Mouse (Mus musculus) neural tube, embryonic 12.5 days (tissue): Measurements from ENCODE around the gene Snx29. TPM values are rescaled to one million over a fixed set of nuclear protein-coding genes. Genes with fewer than 3 reads are reported as not detected.

ENCODE experiments used
- ATAC-seq: fragments of 200-750 bp; cut with Nextera tagmentation; 2 replicates; pipeline ENCODE4 v1.8.0; 2017; ENCODE audit warnings: low read depth, mild to moderate bottlenecking, moderate TSS enrichment, moderate library complexity; ENCODE audit not compliant: low FRiP score
- H3K27ac ChIP-seq: fragments of 300-500 bp; sonication (generic); 2 replicates; pipeline ENCODE4 v1.5.1; 2016
- H3K27me3 ChIP-seq: fragments of 300-500 bp; sonication (generic); replicated peaks from 2 replicates; pipeline ENCODE4 v1.6.1; 2016; ENCODE audit warnings: mild to moderate bottlenecking
- H3K36me3 ChIP-seq: fragments of 300-500 bp; sonication (generic); 2 replicates; pipeline ENCODE4 v1.6.1; 2016; ENCODE audit warnings: mild to moderate bottlenecking
- H3K4me1 ChIP-seq: fragments of 300-500 bp; sonication (generic); 2 replicates; pipeline ENCODE4 v1.6.1; 2016
- H3K4me2 ChIP-seq: fragments of 300-500 bp; sonication (generic); replicated peaks from 2 replicates; pipeline ENCODE4 v1.6.1; 2016; ENCODE audit warnings: mild to moderate bottlenecking
- H3K4me3 ChIP-seq: fragments of 300-500 bp; sonication (generic); 2 replicates; pipeline ENCODE4 v1.5.1; 2016
- H3K9ac ChIP-seq: fragments of 300-500 bp; sonication (generic); 2 replicates; pipeline ENCODE4 v1.6.1; 2016; ENCODE audit warnings: mild to moderate bottlenecking
- H3K9me3 ChIP-seq: fragments of 300-500 bp; sonication (generic); 2 replicates; pipeline ENCODE4 v1.6.1; 2016; ENCODE audit warnings: mild to moderate bottlenecking
- WGBS: fragments of 180-500 bp; shearing (Covaris S2); methylation state at CpG from one replicate; pipeline ENCODE4 v1.1.7; 2016; 5-methylcytosine and 5-hydroxymethylcytosine counted together
- polyA plus RNA-seq: library from polyadenylated mRNA; unstranded; fragments of >200 nt; fragmentation: Nextera tagmentation; extraction: Ambion mirVana; gene quantifications from 2 replicates; pipeline ENCODE4 v1.2.1, GENCODE M21; 2016

Snx29 gene
- polyA plus RNA-seq, 1 experiment from 2014 or later: 18.1 TPM

DNA sequence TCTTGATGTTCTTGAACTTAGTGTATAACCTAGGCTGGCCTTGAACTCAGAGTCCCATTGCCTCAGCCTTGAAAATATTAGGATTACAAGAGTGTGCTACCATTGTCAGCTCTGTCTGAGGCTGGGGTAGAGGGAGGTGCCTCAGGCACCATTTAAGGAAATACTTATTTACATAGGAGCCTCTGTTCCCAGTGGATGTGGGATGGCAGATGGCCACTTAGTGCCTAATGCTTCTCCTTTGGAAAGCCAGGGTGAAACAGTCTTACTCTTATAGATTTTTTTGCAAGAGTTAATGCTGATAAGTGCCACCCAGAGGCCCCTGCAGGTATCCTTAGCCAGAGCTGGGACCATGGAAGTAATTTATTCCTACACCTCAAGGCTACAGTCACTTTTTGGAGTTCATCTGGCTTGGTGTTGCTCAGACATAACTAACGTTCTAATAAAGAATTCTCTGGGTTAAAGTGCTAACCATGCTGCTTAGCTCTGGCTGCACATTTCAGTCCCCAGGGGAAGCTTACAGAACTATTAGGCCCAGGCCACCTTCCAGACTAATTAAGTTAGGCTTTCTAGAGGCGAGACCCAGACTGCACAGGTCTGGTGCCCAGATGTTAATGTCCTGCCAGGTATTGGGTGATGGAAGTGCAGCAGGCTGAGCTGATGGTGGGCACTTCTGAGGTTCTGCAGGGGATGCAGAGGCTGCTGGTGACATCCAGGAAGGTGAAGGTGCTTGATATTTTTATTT is 135.1 kb downstream of the Snx29 start:
- H3K27me3 ChIP-seq: no peaks in the 10 kb centered on the region
- H3K4me2 ChIP-seq: no peak overlapping the region
- no peak overlapping the region for H3K27ac ChIP-seq
- 0 out of 2 replicates have a peak, but pooled peaks have one; percentile 41 for ATAC-seq
- peaks cover 7% of the 10 kb centered on the region; the same call in 1 of the 2 replicates for H3K9me3 ChIP-seq
- WGBS: 40% methylated on average over 2 of the region's 2 CpGs
- no peak overlapping the region for H3K9ac ChIP-seq
- H3K36me3 ChIP-seq: peaks cover 13% of the 10 kb centered on the region
- H3K4me1 ChIP-seq: no peaks in the 10 kb centered on the region
- H3K4me3 ChIP-seq: no peak overlapping the region

DNA sequence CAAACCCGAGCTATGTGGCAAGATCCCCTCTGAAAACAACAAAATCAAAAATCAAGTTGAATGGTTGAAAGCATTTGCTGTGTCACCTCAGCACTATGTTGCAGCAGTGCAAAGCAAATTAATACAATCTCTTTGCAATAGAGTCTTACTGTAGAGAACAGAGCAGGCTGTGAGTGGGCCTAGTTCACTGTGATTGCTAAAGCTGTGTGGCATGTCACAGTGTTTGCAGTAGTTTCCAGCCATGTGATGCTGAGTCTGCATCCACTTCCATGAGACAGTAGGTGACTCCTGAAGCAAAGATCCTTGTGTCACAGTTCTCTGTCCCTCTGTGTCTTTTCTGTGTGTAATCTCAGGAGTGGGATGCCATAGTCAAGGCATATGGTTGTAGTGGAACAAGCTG is 137.5 kb downstream of the Snx29 start:
- ATAC-seq: no peak
- 98% methylated on average over 1 of the region's 1 CpGs for WGBS
- no peaks in the 10 kb centered on the region for H3K9me3 ChIP-seq
- H3K4me1 ChIP-seq: no peaks in the 10 kb centered on the region
- H3K9ac ChIP-seq: no peak overlapping the region
- no peak overlapping the region for H3K4me3 ChIP-seq
- H3K27ac ChIP-seq: no peak overlapping the region
- no peaks in the 10 kb centered on the region for H3K27me3 ChIP-seq
- H3K4me2 ChIP-seq: no peak overlapping the region
- H3K36me3 ChIP-seq: no peaks in the 10 kb centered on the region; the same call in 1 of the 2 replicates

DNA sequence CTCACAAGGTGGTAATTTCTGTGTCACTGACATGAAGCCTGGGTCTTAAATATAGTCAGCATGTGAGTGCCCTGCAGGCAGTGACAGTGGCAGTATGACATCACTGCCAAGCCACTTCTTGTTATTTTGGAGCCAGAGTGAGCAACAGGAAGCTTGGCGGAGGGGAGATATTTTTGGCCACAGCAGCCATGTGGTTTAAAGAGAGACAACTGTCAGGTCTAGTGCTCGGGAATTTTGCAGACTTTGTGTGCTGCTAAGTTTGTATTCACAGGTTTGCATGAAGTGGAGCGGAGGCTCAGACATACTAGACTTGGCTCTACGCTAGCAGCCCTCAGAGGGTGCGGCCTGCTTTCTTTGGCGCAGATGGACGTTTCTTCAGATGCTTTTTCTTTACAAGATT is 138.9 kb downstream of the Snx29 start:
- no peak overlapping the region for H3K27ac ChIP-seq
- whole genome bisulfite sequencing: 85% methylated on average over 7 of the region's 7 CpGs
- ATAC-seq: no peak

DNA sequence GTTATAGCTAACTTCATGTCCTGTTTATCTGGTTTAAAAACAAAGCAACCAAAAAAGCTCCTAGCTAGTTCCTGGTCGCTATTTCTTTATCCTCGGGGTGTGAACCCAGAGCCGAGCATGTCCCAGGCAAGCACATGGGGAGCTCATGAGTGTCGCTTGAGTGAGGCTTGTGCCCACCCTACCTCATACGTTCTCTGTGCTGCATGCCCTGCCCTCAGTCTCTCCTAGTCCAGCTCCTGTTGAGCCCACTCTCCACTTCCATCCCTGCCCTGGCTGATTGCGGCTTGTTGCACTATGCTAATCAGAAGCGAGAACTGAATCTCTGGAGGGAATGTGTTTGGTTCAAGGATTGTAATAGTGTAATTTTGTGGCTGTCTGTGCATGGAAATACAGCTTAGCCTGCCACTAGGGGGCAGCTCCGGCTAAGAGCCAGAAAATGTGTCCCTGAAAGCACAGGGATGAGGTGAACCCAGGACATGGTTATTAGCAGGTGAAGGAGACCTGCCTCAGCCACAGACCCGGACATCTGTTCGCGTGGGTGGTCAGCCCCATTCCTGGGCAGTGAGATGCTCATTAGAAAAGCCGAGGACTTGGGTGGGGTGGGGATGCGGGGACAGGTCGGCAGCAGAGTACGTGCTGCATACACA is 145.9 kb downstream of the Snx29 start:
- H3K36me3 ChIP-seq: no peaks in the 10 kb centered on the region; the same call in 1 of the 2 replicates
- no peak overlapping the region for H3K4me2 ChIP-seq
- no peaks in the 10 kb centered on the region for H3K27me3 ChIP-seq
- no peaks in the 10 kb centered on the region for H3K9me3 ChIP-seq
- no peak overlapping the region for H3K27ac ChIP-seq
- ATAC-seq: peak; percentile 50
- no peaks in the 10 kb centered on the region for H3K4me1 ChIP-seq
- H3K9ac ChIP-seq: no peak overlapping the region
- 66% methylated on average over 15 of the region's 15 CpGs for WGBS
- H3K4me3 ChIP-seq: no peak overlapping the region

More for the DNA sequence above, 138.9 kb downstream of the Snx29 start:
- no peak overlapping the region for H3K4me2 ChIP-seq
- no peak overlapping the region for H3K4me3 ChIP-seq
- H3K9ac ChIP-seq: no peak overlapping the region
- no peaks in the 10 kb centered on the region for H3K27me3 ChIP-seq
- no peaks in the 10 kb centered on the region for H3K9me3 ChIP-seq
- H3K4me1 ChIP-seq: no peaks in the 10 kb centered on the region
- H3K36me3 ChIP-seq: no peaks in the 10 kb centered on the region; the same call in 1 of the 2 replicates

DNA sequence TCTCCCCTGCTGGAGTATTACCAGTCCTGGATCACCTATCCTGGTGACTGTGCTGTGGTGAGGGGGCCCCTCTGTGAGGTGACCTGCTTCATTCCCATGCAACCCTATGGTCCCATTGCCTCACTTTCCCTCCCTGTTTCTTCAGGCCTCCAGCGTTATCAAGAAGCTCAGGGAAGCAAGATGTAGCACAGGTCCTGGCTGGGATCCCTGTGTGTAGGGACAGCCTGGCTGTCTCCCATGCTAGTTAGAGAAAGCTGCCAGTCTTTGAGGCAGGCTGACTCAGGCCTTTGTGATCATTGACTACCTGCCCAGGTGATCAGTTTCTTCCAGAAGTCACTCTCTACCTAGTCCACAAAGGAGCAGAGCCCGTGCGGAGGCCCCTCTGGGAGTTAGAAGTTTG is 146.8 kb downstream of the Snx29 start:
- no peaks in the 10 kb centered on the region for H3K4me1 ChIP-seq
- H3K9me3 ChIP-seq: no peaks in the 10 kb centered on the region
- no peak overlapping the region for H3K9ac ChIP-seq
- H3K4me3 ChIP-seq: no peak overlapping the region
- H3K4me2 ChIP-seq: no peak overlapping the region
- H3K27ac ChIP-seq: no peak overlapping the region
- ATAC-seq: no peak
- H3K36me3 ChIP-seq: no peaks in the 10 kb centered on the region; the same call in 1 of the 2 replicates
- WGBS: 72% methylated on average over 3 of the region's 3 CpGs
- no peaks in the 10 kb centered on the region for H3K27me3 ChIP-seq

DNA sequence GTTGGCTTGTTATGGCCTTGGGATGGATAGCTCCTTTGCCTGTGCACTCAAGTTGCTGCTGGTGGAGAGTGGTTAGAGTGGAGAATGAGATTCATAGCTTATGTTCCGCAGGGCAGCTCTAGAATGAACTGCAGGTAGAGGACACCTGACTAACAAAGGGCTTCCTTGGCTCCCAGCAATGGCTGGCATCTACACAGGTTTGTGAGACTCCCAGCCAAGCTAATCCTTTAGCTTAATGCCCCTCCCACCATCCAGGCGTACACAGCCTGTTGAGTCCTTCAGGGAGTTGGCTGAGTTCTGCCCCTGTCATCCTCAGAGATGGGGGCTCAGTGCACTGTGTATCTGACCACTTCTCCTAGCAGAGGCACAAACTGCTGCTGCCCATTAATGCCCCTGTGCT is 148.5 kb downstream of the Snx29 start:
- H3K27ac ChIP-seq: no peak overlapping the region
- no peak for ATAC-seq
- WGBS: 81% methylated on average over 2 of the region's 2 CpGs
- no peak overlapping the region for H3K4me3 ChIP-seq
- no peaks in the 10 kb centered on the region for H3K4me1 ChIP-seq
- H3K27me3 ChIP-seq: no peaks in the 10 kb centered on the region
- no peaks in the 10 kb centered on the region for H3K9me3 ChIP-seq
- H3K9ac ChIP-seq: no peak overlapping the region
- H3K36me3 ChIP-seq: no peaks in the 10 kb centered on the region; the same call in 1 of the 2 replicates
- no peak overlapping the region for H3K4me2 ChIP-seq

DNA sequence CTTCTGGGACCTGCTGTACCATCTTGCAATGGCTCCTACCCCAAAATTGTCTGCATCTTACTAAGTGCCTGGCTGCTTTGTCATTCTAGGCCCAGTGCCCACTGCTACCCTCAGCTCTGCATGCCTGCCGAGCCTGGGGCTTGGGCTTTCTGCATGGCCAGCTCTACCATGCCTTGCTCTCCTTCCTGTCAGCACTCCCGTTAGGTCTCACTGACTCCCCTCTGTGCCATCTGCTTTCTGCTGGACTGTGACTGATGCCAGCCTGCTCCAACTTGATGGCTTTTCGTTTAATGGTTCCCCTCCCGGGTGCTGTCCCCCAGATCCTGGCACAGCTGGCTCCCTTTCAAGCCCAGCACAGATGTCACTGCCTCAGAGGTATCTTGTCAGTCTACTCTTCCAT is 150.1 kb downstream of the Snx29 start:
- Histone ChIP-seq H3K27ac (no peak overlapping the region), H3K4me3 (no peak overlapping the region), H3K9ac (no peak overlapping the region), H3K27me3 (no peaks in the 10 kb centered on the region), H3K9me3 (no peaks in the 10 kb centered on the region), H3K4me2 (no peak overlapping the region), H3K36me3 (no peaks in the 10 kb centered on the region; the same call in 1 of the 2 replicates), H3K4me1 (no peaks in the 10 kb centered on the region)
- ATAC-seq: no peak
- WGBS: 70% methylated on average over 4 of the region's 4 CpGs

DNA sequence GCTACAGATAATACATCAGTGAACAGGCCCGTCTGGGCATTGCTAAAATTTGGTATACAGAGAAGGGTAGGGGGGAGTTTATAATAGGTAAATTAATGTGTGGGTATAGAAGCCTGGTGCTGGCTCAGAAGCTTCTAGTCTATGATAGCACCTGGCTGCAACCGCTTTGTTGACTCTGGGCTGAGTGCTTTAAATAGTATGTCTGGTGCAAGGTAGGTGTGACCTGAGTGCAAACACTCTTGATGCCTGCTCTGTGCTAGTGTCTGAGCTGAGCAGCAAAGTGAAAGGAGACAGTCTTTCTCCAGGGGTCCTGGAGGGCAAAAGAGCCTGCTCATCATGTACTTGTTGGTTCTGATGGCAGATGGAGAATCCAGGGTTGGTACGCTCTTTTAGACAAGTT is 150.8 kb downstream of the Snx29 start:
- Histone ChIP-seq H3K9ac (no peak overlapping the region), H3K27ac (no peak overlapping the region), H3K4me3 (no peak overlapping the region), H3K4me1 (no peaks in the 10 kb centered on the region), H3K27me3 (no peaks in the 10 kb centered on the region), H3K9me3 (no peaks in the 10 kb centered on the region), H3K36me3 (no peaks in the 10 kb centered on the region; the same call in 1 of the 2 replicates), H3K4me2 (no peak overlapping the region)
- ATAC-seq: no peak
- WGBS: 95% methylated on average over 3 of the region's 3 CpGs

DNA sequence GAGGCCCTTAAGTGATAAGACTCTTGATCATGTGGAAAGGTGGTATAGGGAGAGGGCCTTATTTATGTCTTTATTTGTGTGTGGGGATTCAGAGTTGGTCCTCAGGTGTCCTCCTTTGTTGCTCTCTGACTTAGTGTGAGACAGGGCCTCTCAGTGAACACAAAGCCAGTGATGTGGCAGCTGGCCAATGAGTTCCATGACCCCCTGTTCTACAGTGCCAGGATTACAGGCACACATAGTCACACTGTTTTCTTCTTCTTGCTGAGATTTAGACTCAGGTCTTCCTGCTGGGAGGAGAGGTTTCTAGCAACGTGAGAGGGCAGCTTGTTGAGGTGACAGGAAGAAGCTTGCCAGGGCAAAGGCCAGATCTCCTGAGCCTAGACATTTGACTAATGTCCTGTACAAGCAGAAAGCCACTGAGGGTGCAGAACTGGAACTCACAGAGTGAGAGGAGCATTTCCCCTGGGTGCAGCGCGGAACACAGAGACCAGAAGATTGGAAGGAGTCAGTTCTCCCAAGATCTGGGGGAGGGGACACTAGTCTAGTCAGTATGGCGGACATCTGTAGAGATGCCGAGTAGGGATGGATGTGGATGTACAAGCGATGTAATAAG is 151.3 kb downstream of the Snx29 start:
- 81% methylated on average over 6 of the region's 6 CpGs for WGBS
- Histone ChIP-seq H3K9ac (no peak overlapping the region), H3K4me2 (no peak overlapping the region), H3K4me1 (no peaks in the 10 kb centered on the region), H3K27ac (no peak overlapping the region), H3K4me3 (no peak overlapping the region), H3K9me3 (no peaks in the 10 kb centered on the region), H3K27me3 (no peaks in the 10 kb centered on the region), H3K36me3 (no peaks in the 10 kb centered on the region; the same call in 1 of the 2 replicates)
- no peak for ATAC-seq

DNA sequence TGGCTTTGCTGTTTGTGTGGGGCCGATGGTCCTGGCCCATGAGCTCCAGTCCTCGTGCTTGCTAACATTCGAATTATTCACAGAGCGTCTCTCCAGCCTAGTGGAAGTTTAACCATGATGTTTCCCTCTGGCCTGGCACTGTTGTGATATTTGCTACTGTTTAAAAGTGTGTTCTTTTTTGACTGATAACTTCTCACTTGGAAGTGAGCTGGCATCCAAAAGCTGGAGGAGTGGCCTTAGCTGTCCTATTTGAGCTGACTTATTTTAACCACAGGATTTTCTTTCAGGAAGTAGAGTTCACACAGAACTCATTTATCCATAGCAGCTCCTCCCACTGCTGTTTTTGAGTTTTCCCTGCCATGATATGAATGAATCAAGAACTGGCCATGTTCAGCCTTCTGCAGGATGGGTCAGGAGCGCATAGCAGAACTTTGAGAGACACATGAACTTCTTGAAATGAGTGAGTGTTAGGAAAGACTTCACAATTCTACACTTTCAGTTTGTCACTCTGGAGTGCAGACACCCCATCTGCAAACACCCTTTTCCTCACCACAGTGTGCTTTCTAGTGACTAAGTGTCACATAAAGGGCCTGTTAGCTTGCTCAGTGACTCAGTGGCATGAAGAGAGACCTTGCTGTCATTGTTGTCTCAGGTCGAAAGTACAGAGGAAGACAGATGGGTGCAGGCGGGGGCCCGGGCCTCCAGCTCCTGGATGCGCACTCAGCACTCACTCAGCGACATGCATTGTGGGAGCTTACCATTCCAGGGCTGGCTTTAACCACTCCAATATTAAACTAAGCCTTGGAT is 152.6 kb downstream of the Snx29 start:
- no peak for ATAC-seq
- Histone ChIP-seq H3K4me2 (no peak overlapping the region), H3K27me3 (no peaks in the 10 kb centered on the region), H3K4me1 (no peaks in the 10 kb centered on the region), H3K9me3 (no peaks in the 10 kb centered on the region), H3K4me3 (no peak overlapping the region), H3K27ac (no peak overlapping the region), H3K9ac (no peak overlapping the region), H3K36me3 (no peaks in the 10 kb centered on the region; the same call in 1 of the 2 replicates)
- 79% methylated on average over 10 of the region's 10 CpGs for WGBS

DNA sequence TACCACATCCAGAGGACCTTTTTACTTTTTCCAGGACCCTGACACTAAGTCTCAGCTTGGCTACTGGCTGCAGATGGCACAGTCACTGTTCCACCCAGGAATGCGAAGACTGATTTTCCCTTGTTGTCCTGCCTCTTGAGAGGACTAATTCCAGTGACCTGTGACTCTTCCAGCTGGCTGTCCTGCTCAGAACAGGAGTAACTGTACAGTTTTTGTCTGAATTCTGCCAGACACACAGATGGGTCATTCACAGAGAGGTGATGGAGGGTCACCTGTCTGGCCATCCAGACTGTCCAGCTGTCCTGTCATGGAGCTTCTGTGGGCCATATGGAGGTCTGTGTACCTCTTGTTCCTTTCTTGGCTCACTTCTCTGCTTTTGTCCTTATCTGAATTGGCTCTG is 153.6 kb downstream of the Snx29 start:
- Histone ChIP-seq H3K36me3 (no peaks in the 10 kb centered on the region), H3K4me2 (no peak overlapping the region), H3K4me1 (no peaks in the 10 kb centered on the region), H3K27me3 (no peaks in the 10 kb centered on the region), H3K27ac (no peak overlapping the region), H3K9me3 (no peaks in the 10 kb centered on the region), H3K4me3 (no peak overlapping the region), H3K9ac (no peak overlapping the region)
- 89% methylated on average over 1 of the region's 1 CpGs for WGBS
- ATAC-seq: no peak

DNA sequence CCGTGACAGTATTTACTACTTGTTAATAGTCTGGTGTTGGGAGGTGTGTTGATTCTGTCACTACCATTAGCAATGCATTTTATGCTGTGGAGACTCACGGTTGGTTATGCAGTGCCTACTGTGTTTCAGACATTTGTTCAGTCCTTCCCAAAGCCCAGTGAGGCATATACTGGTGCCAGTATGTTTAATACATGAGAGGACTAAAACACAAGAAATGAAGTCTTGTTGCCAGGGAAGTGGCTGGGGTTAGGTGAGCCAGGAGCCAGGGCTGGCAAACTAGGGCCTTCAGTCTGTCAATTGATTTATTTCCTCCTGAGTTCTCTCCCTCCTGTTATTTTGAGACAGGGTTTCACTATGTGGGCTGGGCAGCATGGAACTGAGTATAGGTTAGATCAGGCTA is 154.3 kb downstream of the Snx29 start:
- 89% methylated on average over 2 of the region's 2 CpGs for WGBS
- H3K27me3 ChIP-seq: no peaks in the 10 kb centered on the region
- H3K9me3 ChIP-seq: no peaks in the 10 kb centered on the region
- no peaks in the 10 kb centered on the region for H3K36me3 ChIP-seq
- no peaks in the 10 kb centered on the region for H3K4me1 ChIP-seq
- no peak overlapping the region for H3K9ac ChIP-seq
- H3K4me3 ChIP-seq: no peak overlapping the region
- H3K27ac ChIP-seq: no peak overlapping the region
- no peak overlapping the region for H3K4me2 ChIP-seq
- no peak for ATAC-seq
